Mouse (Mus musculus): ENCODE measurements around the gene Uhrf1bp1. TPM values are rescaled to one million over a fixed set of nuclear protein-coding genes. Genes with fewer than 3 reads are reported as not detected.
A peak's percentile ranks its signal among the peaks of the same experiment; 100 is the strongest.

Gene Uhrf1bp1
- polyA plus RNA-seq, 1 experiment: 16.4 TPM

- H3K79me2 ChIP-seq (ENCODE audit: control insufficient read depth, insufficient read depth): peaks cover 20% of the 10 kb centered on the region
- peak within 1 kb of the TSS; percentile 73 for H3K4me3 ChIP-seq
- H3K27me3 ChIP-seq (ENCODE audit: control insufficient read depth, insufficient read depth, insufficient read length): no peaks in the 10 kb centered on the region
- peak within 1 kb of the TSS; percentile 76 for H3ac ChIP-seq (ENCODE audit: control insufficient read depth, insufficient read length)
- H3K4me2 ChIP-seq (ENCODE audit: low read depth): peak within 1 kb of the TSS; percentile 100
- TF ChIP-seq E2F4 (IDR thresholded peaks at IDR 0.05; ENCODE audit: insufficient read depth): no peak
- no peak for TF ChIP-seq POLR2AphosphoS2 (IDR thresholded peaks at IDR 0.05; ENCODE audit: insufficient read length, low read depth)
- TF ChIP-seq SRF (IDR thresholded peaks at IDR 0.05; ENCODE audit: control insufficient read depth, insufficient read length, low read depth): no peak
- no peak for TF ChIP-seq TCF3 (IDR thresholded peaks at IDR 0.05; ENCODE audit: insufficient read length, low read depth)
- peak in 2 of 3 experiments; percentile 49 to 59 for TF ChIP-seq MYOD1 (IDR thresholded peaks at IDR 0.05; ENCODE audit: control insufficient read depth in 1 of 3, insufficient read length in 2 of 3, low read depth in 2 of 3)
- TF ChIP-seq USF1 (IDR thresholded peaks at IDR 0.05; ENCODE audit: low read depth): no peak
- no peak for TF ChIP-seq POLR2A (IDR thresholded peaks at IDR 0.05; ENCODE audit: insufficient read length, low read depth)
- peak in 2 of 3 experiments; percentile 58 to 61 for TF ChIP-seq MYOG (IDR thresholded peaks at IDR 0.05; ENCODE audit: control insufficient read depth in 1 of 3, insufficient read depth in 1 of 3, insufficient read length in 2 of 3, low read depth in 2 of 3)
- no peak for TF ChIP-seq MAX (IDR thresholded peaks at IDR 0.05; ENCODE audit: low read depth)
- no peak for TF ChIP-seq TCF12 (IDR thresholded peaks at IDR 0.05; ENCODE audit: insufficient read depth, poor library complexity, severe bottlenecking)
- no peaks in the 10 kb centered on the region for H3K36me3 ChIP-seq (ENCODE audit: control insufficient read depth, insufficient read depth)
Measured at GRCm38 (mm10) chr17:27909622-27910500, 53.6 kb downstream of the Uhrf1bp1 start, which contains the start of gene Taf11. TSS of gene Taf11 (minus strand) at chr17:27909844.

DNA sequence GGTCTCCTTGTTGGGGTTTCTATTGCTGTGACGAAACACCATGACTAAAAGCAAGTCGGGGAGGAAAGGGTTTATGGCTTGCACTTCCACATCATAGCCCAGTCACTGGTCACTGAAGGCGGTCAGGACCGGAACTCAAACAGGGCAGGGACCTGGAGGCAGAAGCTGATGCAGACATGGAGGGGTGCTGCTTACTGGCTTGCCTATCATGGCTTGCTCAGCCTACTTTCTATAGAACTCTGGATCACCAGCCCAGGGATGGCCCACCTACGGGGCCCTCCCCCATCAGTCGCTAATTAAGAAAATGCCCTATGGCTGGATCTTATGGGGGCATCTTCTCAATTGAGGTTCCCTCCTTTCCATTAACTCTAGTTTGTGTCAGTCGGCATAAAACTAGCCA is 55.1 kb downstream of the Uhrf1bp1 start:
- Histone ChIP-seq H3K4me3 (no peak overlapping the region), H3K36me3 (ENCODE audit: control insufficient read depth, insufficient read depth) (no peaks in the 10 kb centered on the region), H3K4me2 (ENCODE audit: low read depth) (no peak overlapping the region), H3K79me2 (ENCODE audit: control insufficient read depth, insufficient read depth) (peaks cover 17% of the 10 kb centered on the region), H3K27me3 (ENCODE audit: control insufficient read depth, insufficient read depth, insufficient read length) (no peaks in the 10 kb centered on the region), H3ac (ENCODE audit: control insufficient read depth, insufficient read length) (no peak overlapping the region)
- TF ChIP-seq POLR2A (IDR thresholded peaks at IDR 0.05; ENCODE audit: insufficient read length, low read depth) (no peak), TCF12 (IDR thresholded peaks at IDR 0.05; ENCODE audit: insufficient read depth, poor library complexity, severe bottlenecking) (no peak), MYOD1 (IDR thresholded peaks at IDR 0.05; ENCODE audit: control insufficient read depth in 1 of 3, insufficient read length in 2 of 3, low read depth in 2 of 3) (no peak), REST (IDR thresholded peaks at IDR 0.05; ENCODE audit: insufficient read depth, insufficient read length) (no peak), POLR2AphosphoS2 (IDR thresholded peaks at IDR 0.05; ENCODE audit: insufficient read length, low read depth) (no peak), USF1 (IDR thresholded peaks at IDR 0.05; ENCODE audit: low read depth) (no peak), TCF3 (IDR thresholded peaks at IDR 0.05; ENCODE audit: insufficient read length, low read depth) (no peak), MAX (IDR thresholded peaks at IDR 0.05; ENCODE audit: low read depth) (no peak), SRF (IDR thresholded peaks at IDR 0.05; ENCODE audit: control insufficient read depth, insufficient read length, low read depth) (no peak), CEBPB (IDR thresholded peaks at IDR 0.05; ENCODE audit: insufficient read depth, poor library complexity, severe bottlenecking) (no peak), MYOG (IDR thresholded peaks at IDR 0.05; ENCODE audit: control insufficient read depth in 1 of 3, insufficient read depth in 1 of 3, insufficient read length in 2 of 3, low read depth in 2 of 3) (no peak), E2F4 (IDR thresholded peaks at IDR 0.05; ENCODE audit: insufficient read depth) (no peak)

GRCm38 (mm10) chr17:27914742-27915141 is 58.5 kb downstream of the Uhrf1bp1 start:
- Histone ChIP-seq H3K4me3 (no peak overlapping the region), H3K4me2 (ENCODE audit: low read depth) (no peak overlapping the region), H3K36me3 (ENCODE audit: control insufficient read depth, insufficient read depth) (no peaks in the 10 kb centered on the region), H3ac (ENCODE audit: control insufficient read depth, insufficient read length) (no peak overlapping the region), H3K79me2 (ENCODE audit: control insufficient read depth, insufficient read depth) (peaks cover 13% of the 10 kb centered on the region), H3K27me3 (ENCODE audit: control insufficient read depth, insufficient read depth, insufficient read length) (no peaks in the 10 kb centered on the region)
- TF ChIP-seq TCF12 (IDR thresholded peaks at IDR 0.05; ENCODE audit: insufficient read depth, poor library complexity, severe bottlenecking) (no peak), TCF3 (IDR thresholded peaks at IDR 0.05; ENCODE audit: insufficient read length, low read depth) (no peak), E2F4 (IDR thresholded peaks at IDR 0.05; ENCODE audit: insufficient read depth) (no peak), MYOD1 (IDR thresholded peaks at IDR 0.05; ENCODE audit: control insufficient read depth in 1 of 3, insufficient read length in 2 of 3, low read depth in 2 of 3) (no peak), CEBPB (IDR thresholded peaks at IDR 0.05; ENCODE audit: insufficient read depth, poor library complexity, severe bottlenecking) (no peak), POLR2A (IDR thresholded peaks at IDR 0.05; ENCODE audit: insufficient read length, low read depth) (no peak), USF1 (IDR thresholded peaks at IDR 0.05; ENCODE audit: low read depth) (no peak), POLR2AphosphoS2 (IDR thresholded peaks at IDR 0.05; ENCODE audit: insufficient read length, low read depth) (no peak), MAX (IDR thresholded peaks at IDR 0.05; ENCODE audit: low read depth) (no peak), SRF (IDR thresholded peaks at IDR 0.05; ENCODE audit: control insufficient read depth, insufficient read length, low read depth) (no peak), MYOG (IDR thresholded peaks at IDR 0.05; ENCODE audit: control insufficient read depth in 1 of 3, insufficient read depth in 1 of 3, insufficient read length in 2 of 3, low read depth in 2 of 3) (no peak), REST (IDR thresholded peaks at IDR 0.05; ENCODE audit: insufficient read depth, insufficient read length) (no peak)

DNA sequence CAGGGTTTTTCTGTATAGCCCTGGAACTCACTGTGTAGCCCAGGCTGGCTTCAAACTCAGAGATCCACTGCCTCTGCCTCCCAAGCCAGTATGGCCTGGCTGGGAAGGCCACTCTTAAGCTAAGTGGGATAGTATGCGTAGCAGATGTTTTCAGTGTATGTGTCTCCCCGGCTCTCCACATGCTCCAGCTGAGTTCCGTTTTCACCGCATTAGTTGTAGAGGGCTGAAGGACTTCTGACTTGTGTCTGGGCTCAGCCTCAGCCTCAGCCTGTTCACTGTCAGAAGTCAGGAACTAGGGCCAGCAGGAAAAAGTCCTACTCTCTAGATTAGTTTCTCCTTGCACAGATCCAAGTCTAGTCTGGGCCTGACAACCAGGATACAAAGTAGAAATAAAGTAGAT is 60.1 kb downstream of the Uhrf1bp1 start:
- H3K4me2 ChIP-seq (ENCODE audit: low read depth): no peak overlapping the region
- H3K79me2 ChIP-seq (ENCODE audit: control insufficient read depth, insufficient read depth): peaks cover 6% of the 10 kb centered on the region
- H3ac ChIP-seq (ENCODE audit: control insufficient read depth, insufficient read length): no peak overlapping the region
- H3K4me3 ChIP-seq: no peak overlapping the region
- H3K27me3 ChIP-seq (ENCODE audit: control insufficient read depth, insufficient read depth, insufficient read length): no peaks in the 10 kb centered on the region
- H3K36me3 ChIP-seq (ENCODE audit: control insufficient read depth, insufficient read depth): no peaks in the 10 kb centered on the region
- no peak for TF ChIP-seq MYOG (IDR thresholded peaks at IDR 0.05; ENCODE audit: control insufficient read depth in 1 of 3, insufficient read depth in 1 of 3, insufficient read length in 2 of 3, low read depth in 2 of 3)
- no peak for TF ChIP-seq TCF12 (IDR thresholded peaks at IDR 0.05; ENCODE audit: insufficient read depth, poor library complexity, severe bottlenecking)
- no peak for TF ChIP-seq USF1 (IDR thresholded peaks at IDR 0.05; ENCODE audit: low read depth)
- TF ChIP-seq E2F4 (IDR thresholded peaks at IDR 0.05; ENCODE audit: insufficient read depth): no peak
- TF ChIP-seq CEBPB (IDR thresholded peaks at IDR 0.05; ENCODE audit: insufficient read depth, poor library complexity, severe bottlenecking): no peak
- no peak for TF ChIP-seq POLR2AphosphoS2 (IDR thresholded peaks at IDR 0.05; ENCODE audit: insufficient read length, low read depth)
- TF ChIP-seq SRF (IDR thresholded peaks at IDR 0.05; ENCODE audit: control insufficient read depth, insufficient read length, low read depth): no peak
- TF ChIP-seq POLR2A (IDR thresholded peaks at IDR 0.05; ENCODE audit: insufficient read length, low read depth): no peak
- TF ChIP-seq MYOD1 (IDR thresholded peaks at IDR 0.05; ENCODE audit: control insufficient read depth in 1 of 3, insufficient read length in 2 of 3, low read depth in 2 of 3): no peak
- no peak for TF ChIP-seq TCF3 (IDR thresholded peaks at IDR 0.05; ENCODE audit: insufficient read length, low read depth)
- no peak for TF ChIP-seq MAX (IDR thresholded peaks at IDR 0.05; ENCODE audit: low read depth)
- no peak for TF ChIP-seq REST (IDR thresholded peaks at IDR 0.05; ENCODE audit: insufficient read depth, insufficient read length)

All from myocyte (in vitro differentiated cells).